Mouse (Mus musculus) layer of hippocampus, adult 11-12 months (tissue): ENCODE measurements around the gene Cd5.

Experiments used
- DNase-seq: peaks from one replicate; pipeline ENCODE4 v3.0.0; 2022; ENCODE audit warnings: low spot score

Cd5 gene

DNA sequence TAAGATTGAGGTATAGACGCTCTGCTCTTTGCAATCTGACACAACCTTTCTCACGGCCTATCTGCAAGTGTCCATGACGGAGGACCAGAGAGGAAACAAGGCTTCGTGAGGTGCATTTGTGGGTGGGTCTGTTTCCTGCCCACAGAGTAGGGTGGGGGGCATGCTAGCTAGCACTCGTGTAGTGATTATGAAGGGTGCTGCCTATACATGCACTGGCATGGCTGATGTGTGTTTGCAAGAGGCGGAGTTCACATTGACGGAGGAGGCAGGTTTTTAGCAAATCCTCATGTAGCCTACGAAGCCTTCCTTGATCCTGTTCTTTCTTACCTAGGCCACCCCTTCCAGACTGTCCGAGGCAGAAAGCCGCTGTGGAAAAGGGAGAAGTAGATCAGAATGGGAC lies 8.9 kb downstream of the Cd5 start:
- DNase-seq = no peak

DNA sequence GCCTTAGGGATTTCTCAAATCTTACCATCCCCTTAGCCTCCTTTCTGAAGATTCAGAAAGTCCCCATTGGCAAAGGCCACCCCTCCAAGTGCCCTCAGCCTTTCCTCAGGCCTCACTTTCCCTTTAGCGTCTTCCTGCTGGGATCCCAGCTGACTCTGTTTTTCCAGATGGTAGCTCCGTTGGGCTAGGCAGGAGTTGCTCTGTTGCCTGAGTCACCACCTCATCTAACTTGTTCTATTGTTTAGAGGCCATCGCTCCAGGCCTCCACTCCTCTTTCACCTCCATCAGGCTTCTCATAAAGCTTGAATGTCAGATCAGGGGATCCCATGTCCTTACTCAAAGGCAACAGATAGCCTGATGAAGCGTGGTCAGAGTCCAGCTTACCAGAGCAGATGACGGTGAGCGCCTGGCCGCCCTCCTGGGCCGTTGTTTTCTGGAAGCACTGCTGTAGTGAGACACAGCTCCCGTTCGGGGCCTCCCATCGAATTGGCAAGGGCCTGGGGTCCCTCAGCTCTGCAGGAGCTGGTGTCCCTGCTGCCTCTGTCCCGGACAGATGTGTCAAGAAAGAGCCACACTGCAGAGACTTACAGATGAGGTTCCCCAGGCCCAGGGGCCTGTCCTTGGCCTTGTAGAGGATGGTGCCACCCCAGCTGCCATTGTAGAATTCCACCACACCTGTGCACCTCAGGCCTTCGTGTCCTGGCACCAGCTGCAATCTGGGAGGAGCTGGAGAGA lies 14.0 kb downstream of the Cd5 start:
- DNase-seq = no peak

DNA sequence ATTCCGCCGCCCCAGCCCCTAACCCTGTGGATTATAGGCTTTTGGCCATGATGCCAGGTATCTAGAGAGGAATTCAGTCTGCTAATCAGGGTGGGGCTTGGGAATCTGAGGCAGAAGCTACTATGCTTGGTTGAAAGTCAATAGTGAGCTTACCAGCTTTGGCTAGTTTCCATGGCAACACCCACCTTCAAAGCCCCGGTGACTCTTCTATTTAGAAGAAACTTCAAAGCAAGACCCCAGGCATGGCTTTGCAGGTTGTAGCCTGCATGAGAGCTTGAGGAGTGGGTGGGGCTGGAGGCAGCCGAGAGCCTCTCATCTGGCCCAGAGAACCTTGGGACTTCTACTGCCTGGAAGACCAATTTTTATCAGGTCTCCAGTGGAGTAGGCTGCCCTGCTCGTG lies 15.2 kb downstream of the Cd5 start:
- no peak for DNase-seq

DNA sequence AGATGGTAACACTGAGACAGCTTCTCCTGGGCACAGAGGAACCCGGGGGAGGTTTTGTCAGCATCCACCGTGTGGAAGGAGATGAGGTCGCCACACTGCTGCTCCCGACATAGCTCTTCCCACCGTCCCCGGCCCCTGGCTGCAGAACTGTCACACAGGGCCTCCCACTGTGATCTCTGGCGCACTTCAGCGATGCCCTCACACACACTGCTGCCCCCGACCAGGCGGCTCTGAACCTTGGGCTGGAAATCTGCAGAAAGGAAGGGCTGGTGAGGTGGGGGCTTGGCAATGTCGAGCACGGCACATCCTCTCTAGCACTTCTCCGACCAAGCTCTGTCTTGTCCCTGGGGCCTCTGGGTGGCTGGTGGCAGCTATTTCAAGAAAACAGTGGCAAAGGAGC lies 15.7 kb downstream of the Cd5 start:
- DNase-seq = no peak

DNA sequence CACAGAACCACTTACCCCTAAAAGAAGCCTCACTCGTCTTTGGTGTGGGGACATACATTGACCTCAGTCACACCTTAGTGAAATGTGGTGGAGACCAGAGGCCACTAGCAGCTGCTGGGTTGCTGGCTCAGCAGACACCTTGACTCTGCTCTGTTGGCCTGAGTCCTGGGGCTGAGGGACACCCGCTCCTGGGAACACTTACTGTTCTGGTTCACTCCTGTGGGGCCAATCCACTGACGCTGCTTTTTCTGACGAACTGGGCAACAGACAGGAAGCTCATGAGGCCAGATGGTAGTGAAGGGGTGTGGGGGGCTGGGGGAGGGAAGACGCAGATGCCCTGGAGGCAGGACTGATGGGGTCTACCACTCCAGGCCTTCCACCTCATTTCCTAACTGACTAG lies 17.7 kb downstream of the Cd5 start:
- no peak for DNase-seq

DNA sequence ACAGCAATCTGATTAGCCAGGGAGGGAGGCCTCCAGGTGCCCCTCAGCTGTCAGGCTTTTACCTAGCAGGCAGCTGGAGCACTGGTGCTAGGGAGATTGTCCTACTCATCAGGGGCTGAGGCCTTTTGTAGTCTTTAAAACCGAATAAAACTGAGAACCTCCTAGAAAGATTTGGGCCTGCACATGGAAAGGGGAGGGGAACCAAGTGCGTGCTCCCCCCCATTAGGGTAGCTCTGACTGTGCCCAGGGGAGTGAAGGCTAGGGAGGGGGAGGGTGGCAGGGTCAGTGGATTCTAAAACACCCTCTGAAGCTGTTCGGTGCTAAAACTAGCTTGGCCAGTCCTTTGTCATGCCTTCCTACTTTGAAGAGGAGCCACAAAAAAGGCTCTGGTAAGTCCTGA lies 18.3 kb downstream of the Cd5 start:
- DNase-seq = no peak

DNA sequence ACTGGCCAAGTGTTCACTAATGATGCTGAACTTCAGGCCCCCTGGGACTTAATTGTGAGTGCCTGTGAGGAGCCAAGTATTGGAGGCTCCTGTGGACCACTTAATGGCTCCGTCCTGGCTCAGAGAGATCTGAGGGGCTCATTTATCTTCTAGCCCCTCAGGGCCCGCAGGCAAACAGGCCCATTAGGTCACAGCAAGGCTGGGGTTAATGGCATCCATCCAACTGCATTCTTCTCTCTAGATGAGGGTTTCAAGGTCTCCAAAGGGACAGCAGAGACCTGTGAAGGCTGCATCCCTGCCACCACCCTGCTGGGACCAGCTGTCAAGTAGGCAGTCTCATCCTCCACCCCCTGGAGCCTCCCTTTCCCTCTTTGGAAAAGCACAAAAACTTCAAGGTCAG lies 19.1 kb downstream of the Cd5 start:
- no peak for DNase-seq

DNA sequence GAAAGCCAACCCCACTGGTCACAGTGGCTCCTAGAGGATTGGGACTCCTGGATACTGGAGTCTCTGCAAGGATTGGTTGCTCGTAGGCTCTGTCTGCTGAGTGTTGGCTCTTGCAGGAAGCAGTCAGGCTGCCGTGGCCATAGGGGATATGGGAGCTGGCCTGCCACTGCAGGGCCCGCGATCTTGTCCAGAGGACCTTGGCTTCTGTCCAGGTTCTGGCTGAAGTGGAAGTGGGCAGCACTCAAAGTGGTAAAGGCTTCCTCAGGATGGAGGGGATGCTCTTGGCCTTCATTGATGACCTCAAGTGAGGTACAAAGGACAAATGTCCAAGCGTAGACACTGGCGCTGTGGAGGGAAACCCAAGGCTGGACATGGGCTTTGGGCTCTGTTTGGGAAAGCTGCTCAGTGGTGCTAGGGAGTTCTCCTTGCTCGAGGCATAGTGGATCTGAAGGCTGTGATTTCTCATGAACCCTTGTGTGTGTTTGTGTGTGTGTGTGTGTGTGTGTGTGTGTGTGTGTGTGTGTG lies 20.5 kb downstream of the Cd5 start:
- DNase-seq = no peak

DNA sequence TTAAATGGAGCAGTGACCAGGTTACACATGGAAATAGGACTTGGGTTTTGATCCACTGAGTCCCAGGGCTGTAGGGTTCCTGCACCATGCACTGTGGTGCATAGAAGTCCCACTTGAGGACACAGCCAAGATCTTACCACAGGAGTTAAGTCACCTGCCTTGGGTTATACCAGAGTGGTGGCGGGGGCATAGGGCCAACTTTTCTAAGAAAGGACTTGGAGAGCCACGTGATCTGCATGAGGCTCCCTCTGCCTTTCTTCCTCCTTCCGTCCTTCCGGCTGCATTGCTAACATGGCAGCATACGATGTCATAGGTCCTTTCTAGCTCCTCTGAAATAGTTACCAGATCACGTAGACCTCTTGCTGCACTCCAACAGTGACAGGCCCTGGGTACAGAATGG lies 23.3 kb downstream of the Cd5 start:
- DNase-seq = no peak

DNA sequence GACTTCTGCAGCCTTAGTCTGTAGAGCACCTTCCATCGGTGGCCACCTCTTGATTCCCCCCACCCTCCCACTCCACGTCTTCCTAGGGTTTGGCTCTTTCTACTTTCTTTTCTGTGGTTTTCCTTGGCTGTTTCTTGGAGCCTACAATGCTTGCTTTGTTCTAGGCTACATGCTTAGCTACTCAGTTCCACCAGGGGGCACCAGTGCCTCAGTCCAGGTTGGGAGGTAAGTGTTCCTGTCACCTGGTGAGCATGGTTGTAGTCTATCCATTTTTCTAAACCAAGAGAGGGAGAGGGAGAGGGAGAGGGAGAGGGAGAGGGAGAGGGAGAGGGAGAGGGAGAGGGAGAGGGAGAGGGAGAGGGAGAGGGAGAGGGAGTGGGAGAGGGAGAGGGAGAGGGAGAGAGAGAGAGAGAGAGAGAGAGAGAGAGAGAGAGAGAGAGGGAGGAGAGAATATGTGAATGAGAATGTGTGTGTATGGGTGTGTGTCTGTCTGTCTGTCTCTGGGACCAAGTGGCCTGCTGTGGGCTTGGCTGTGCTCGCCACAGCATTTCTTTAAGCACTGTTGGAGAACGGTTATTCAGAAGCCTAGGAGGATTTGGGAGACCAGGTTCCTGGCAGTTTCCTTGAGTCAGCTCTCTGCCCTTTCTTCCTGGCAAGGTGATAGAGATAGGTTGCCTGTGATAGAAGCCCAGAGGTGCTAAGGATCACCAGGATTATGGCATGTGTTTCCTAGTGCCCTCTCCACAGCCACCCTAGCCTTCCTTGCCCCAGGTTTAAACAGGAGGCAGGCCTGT lies 23.9 kb downstream of the Cd5 start:
- peak; percentile 73 for DNase-seq

DNA sequence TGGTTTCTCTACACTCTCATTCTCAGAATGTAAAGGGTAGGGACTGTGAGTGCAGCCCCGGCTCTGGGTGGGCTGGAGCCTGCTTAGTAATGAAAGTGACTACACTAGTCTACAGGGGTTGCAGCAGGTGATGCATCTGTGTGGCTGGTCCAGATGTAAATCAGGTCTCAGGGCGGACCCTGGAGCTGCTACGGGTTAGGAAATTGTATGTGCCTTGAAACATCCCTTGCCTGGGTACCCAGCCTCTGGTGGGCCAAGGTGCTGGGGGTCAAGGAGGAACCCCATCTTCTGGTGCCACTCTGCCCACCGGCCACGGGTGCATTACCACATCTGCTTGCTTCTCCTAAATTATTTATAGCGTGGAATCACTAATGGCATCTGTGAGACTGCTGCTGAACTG lies 24.6 kb downstream of the Cd5 start:
- DNase-seq = no peak

DNA sequence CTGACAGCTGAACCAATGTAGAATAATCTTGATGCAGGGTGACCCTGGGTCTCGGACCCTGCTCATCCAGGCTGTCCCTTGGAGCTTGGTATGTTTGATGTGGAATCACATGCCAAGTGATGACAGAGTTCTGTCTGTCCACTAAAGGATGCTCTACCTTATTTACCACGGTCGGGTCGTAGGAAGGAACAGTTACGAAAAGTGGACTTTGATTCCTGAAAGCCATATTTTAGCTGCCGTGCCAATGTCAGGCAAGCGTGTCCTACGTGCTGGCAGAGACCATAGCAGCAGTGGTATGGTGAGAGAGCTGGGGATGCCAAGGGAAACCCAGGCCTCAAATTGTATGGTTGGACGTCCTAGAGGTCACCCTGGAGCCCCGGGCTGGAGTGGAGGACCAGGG lies 25.3 kb downstream of the Cd5 start:
- DNase-seq = no peak

DNA sequence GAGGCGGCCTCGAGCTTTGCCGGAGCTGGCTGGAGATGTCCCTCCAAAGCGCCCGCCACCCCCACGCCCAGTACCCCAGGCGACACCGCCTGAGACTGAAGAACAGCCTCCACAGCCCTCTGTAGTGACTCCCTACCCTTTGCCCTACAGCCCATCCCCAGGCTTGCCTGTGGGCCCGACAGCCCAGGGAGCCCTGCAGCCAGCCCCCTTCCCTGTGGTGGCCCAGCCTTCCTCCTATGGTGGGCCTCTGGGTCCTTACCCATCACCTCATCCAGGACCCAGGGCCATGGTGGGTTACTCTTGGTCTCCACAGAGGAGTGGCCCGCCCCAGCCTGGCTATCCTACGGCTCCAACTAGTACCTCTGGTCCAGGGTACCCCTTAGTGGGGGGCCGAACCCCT lies 26.2 kb downstream of the Cd5 start:
- DNase-seq = no peak

DNA sequence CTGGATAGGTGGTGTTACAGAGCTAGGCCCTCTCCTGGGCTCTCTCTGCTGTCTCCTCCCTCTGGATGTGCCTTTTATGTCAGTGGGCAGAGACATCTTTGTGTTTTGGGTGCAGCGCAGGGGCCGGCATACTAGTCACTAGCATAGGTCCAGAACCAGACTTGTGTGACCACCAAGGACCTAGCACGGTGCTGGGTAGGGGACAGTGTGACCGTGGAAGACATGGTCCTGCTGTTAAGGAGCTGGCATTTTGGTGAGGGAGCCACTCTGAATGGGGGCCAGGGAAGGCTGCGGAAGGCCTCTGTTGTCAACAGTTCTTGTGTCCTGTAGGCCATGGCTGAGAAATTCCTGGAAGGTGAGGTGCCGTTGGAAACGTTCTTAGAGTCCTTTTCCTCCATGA lies 26.6 kb downstream of the Cd5 start:
- no peak for DNase-seq

DNA sequence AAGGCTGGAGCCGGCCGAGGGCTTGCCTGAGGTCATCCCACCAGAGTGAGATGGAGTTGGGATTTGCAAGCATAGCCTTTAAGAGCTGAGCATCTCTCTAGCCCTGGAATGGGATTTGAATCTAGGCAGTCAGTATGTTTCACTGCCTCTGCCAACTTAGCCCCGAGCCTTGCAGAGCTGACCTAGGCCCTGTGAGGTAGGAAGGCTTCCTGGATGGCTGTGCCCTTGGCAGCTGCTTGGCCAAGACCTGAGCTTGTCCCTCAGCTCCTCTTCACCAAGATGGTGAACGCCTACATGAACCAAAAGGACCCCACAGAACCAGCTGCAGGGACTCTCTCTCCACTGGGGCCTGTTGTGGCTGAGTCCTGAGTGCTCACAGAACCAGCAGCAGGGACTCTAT lies 28.1 kb downstream of the Cd5 start:
- no peak for DNase-seq

DNA sequence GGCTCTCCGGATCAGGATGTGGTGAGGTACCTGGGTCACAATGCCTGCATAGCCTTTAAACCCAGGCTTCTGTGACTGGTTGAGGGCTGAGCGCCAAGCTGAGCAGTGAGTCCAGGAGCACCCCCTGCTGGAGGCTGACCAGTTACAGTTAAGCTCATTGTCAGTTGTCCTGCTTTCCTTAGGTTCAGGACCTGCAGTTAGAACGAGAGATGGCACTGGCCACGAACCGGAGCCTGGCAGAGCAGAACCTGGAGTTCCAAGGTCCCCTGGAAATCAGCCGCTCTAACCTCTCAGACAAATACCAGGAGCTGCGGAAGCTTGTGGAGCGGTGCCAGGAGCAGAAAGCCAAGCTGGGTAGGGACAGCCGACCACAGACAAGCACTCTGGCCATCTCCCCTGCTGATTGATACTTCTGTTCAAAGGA lies 28.7 kb downstream of the Cd5 start:
- peak; percentile 82 for DNase-seq

DNA sequence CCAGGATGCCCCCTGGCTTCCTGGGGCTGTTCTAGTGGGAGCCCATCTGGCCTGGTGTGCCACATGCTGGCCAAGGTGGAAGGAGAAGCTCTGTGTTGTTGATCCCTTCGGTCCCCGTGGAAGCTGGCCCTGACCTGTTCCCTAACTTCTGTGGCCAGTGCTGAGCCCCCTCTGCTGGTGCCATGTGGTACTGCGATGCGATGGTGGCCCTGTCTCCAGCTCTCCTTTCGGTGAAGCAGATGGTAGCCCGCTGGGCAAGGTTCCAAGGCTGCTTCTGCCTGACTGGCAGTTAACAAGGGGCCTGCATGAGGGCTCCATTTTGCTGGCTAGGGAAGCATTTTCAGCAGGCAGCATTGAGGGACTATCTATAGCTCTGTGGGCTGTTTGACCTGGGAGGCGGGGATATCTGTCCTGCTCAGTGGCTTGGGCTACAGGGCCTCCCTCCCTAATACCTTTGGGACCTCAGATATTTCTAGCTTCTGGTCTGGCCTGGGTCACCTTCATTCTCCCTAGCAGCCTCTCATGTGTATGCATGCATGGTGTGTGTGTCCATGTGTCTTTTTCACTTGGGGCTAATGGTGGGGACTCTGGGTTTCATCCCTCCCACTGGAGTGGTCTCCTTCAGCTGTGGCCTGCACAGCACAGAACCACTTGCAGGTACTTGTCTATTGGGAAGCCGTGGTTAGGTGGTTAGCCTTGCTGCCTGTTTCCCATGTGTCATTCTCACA lies 29.3 kb downstream of the Cd5 start:
- DNase-seq = peak; percentile 100

DNA sequence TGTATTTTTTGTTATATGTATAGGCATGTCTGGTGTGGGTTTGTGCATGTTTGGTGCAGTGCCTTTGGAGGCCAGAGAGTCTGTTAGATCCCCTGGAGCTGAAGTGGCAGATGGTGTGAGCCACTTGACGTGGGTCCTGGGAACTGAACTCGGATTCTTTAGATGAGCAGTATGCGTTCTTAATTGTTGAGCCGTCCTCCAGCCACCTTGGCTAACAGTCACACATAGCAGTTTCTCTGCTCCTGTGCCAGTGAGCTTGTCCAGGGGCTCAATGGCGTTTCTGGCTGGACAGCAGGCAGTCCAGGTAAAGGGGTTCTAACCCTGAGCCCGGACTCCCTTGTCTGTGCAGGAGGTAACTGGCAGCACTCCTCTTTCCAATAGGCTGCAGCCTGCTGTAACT lies 29.9 kb downstream of the Cd5 start:
- DNase-seq = no peak

DNA sequence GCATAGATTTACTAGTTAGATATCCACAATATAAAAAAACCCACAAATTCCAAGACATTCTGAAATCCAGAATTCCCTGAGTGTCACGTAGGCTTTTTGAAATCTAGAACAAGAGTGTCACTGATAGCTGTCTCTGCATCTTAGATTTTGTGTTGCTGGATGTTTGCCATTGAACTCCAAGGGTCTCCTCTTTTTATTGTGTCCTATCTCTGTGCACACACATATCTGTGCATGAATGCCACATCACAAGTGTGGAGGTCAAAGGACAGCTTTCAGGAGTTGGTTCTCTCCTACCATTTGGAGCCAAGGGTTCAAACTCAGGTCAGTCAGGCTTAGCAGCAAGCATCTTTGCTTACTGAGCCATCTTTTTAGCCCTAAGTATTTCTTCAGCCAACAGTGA lies 30.9 kb downstream of the Cd5 start:
- DNase-seq = no peak

DNA sequence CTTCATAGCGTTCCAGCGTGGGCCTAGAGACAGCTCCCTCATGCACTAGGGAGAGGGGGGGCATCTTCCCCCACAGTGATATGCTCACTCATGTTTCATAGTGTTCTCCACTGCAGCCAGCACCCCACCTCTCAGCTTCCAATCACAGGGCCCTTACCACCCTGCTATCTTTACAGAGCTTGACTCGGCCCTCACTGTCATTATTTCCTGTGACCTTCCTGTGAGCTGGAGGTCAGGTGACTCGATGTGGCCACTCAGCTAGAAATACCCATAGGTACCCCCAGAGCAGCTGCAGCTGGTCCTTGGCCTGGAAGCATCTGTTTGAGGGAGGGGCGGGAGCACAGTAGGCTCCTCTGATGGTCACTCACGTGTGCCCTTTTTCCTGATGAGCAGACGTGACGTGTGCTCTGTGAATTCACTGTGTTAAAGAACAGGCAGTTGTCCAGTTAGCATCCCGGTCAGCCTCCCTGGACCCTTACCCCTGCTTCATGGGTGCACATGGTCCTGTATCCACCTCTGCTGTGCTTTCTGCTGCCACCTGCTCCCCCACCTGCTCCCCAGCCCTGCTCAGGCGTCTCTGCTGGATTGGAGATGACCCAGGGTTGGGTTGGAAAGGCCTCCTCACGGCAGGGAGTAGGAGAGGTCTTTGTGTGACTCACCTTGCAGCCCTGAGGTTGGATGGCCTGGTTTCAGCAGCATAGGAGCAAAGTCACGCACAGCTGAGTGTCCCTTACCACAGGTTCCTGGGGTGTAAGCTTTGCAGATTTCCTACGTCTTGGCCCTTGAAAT lies 31.5 kb downstream of the Cd5 start:
- DNase-seq = no peak

DNA sequence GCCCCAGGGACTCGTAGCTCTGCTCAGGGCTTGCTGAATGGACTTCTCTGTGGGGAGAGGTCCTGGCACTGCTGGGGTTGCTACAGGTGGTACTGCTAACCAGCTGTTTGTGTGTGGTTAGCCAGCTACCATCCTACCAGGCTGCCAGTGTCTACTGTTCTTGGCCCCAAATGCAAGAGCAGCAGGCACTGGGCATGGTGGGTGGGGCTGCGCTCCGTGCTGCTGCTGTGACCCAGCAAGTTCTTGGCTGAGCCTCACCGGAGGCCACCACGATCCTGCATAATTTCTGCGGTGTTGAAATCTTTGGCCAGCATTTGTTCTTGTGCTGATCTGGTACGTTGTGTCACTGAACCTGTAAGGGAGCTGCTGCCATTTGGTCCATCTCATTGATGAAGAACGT lies 35.3 kb downstream of the Cd5 start:
- no peak for DNase-seq

DNA sequence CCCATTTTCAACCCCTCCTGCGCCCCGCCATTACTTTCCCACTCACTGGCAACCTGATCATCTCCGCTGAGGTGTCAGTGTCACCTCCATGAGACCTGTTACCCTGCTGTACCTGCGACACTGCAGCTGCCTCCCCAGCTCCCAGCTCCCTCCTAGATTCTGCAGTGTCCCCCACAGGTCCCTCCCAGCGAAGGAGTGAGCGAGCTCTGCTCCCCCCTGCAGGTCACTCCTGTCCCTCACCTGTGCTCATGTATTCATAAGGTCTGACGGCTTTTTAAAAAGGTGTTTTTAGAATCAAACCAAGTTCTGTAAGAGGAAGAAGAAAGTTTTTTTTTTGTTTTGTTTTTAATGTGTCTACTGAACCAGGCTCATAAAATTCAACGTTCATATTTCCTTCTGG lies 36.7 kb downstream of the Cd5 start:
- no peak for DNase-seq
